Comparison of ENCODE assay signal across 21 mouse cellular contexts in genomic region chr3:30453546-30454455, GRCm38 (mm10).
DNase-seq lines count a peak whose midpoint lies in the region; ATAC-seq and TF ChIP-seq lines count a peak whose summit lies in the region.
"Had no signal": no experiment of that assay in that cellular context is flagged by ENCODE, and none has a peak within 500 bp of the region (broad histone marks: within the 10 kb centered on the region; RNA-seq: fewer than 3 reads in every experiment).

No protein-coding gene starts in this region.

- no peak for ATAC-seq in kidney, embryonic 14.5 days (ENCODE audit: low FRiP score, low TSS enrichment)
- ATAC-seq in limb, embryonic 12.5 days (ENCODE audit: insufficient number of reproducible peaks, insufficient read depth, low FRiP score, low TSS enrichment, low read depth) = no peak

- H3K9ac ChIP-seq in kidney, embryonic 14.5 days (ENCODE audit: low read depth, low read length) = no peak overlapping the region
- H3K9ac ChIP-seq in limb, embryonic 12.5 days (replicated peaks) = no peak overlapping the region
- H3K9ac ChIP-seq: heart, embryonic 15.5 days; liver, embryonic 14.5 days; lung, embryonic 15.5 days; stomach, embryonic 15.5 days had no signal

- H3K4me2 ChIP-seq in kidney, embryonic 14.5 days (replicated peaks; ENCODE audit: low read depth, low read length) = peak overlapping the region; percentile 17; the same call in 1 of the 2 replicates
- H3K4me2 ChIP-seq in limb, embryonic 12.5 days = no peak overlapping the region
- H3K4me2 ChIP-seq: forebrain, embryonic 12.5 days; heart, embryonic 15.5 days; lung, embryonic 15.5 days; stomach, embryonic 15.5 days had no signal

- H3K9me3 ChIP-seq in kidney, embryonic 14.5 days (ENCODE audit: control insufficient read depth, low read length) = no peaks in the 10 kb centered on the region
- H3K9me3 ChIP-seq in limb, embryonic 12.5 days = no peaks in the 10 kb centered on the region
- H3K9me3 ChIP-seq: forebrain, embryonic 12.5 days; G1E; heart, embryonic 15.5 days; lung, embryonic 15.5 days; midbrain, embryonic 10.5 days; stomach, embryonic 15.5 days had no signal

- WGBS in kidney, embryonic 14.5 days = 34% methylated on average over 15 of the region's 15 CpGs
- WGBS in limb, embryonic 12.5 days = 44% methylated on average over 15 of the region's 15 CpGs

- no peaks in the 10 kb centered on the region; the same call in 1 of the 2 replicates for H3K27me3 ChIP-seq in kidney, embryonic 14.5 days (ENCODE audit: control insufficient read depth, insufficient read depth, low read length)
- no peaks in the 10 kb centered on the region for H3K27me3 ChIP-seq in limb, embryonic 12.5 days
- H3K27me3 ChIP-seq: forebrain, embryonic 12.5 days; lung, embryonic 15.5 days; stomach, embryonic 15.5 days had no signal

- no peak for TF ChIP-seq CTCF in embryonic fibroblast, embryonic 13.5 days (IDR thresholded peaks at IDR 0.05; ENCODE audit: borderline replicate concordance, insufficient read depth, low read length)

- H3K27ac ChIP-seq in kidney, embryonic 14.5 days (ENCODE audit: low read depth, low read length) = peak overlapping the region; percentile 42; the same call in 1 of the 2 replicates
- peak overlapping the region; percentile 45 for H3K27ac ChIP-seq in embryonic fibroblast, embryonic 13.5 days (ENCODE audit: insufficient read depth, low read length)
- 0 out of 2 replicates have a peak overlapping the region, but pooled peaks have one; percentile 20 for H3K27ac ChIP-seq in limb, embryonic 12.5 days
- H3K27ac ChIP-seq: forebrain, embryonic 12.5 days; heart, embryonic 15.5 days; liver, embryonic 14.5 days; lung, embryonic 15.5 days; midbrain, embryonic 10.5 days; stomach, embryonic 15.5 days had no signal

- peaks cover 19% of the 10 kb centered on the region for H3K4me1 ChIP-seq in kidney, embryonic 14.5 days (ENCODE audit: control insufficient read depth, insufficient read depth, low read length)
- H3K4me1 ChIP-seq in embryonic fibroblast, embryonic 13.5 days (ENCODE audit: control insufficient read depth, insufficient read depth, low read length) = peaks cover 3% of the 10 kb centered on the region; the same call in 1 of the 2 replicates
- peaks cover 34% of the 10 kb centered on the region for H3K4me1 ChIP-seq in limb, embryonic 12.5 days (replicated peaks)
- H3K4me1 ChIP-seq: heart, embryonic 15.5 days had no signal

- TF ChIP-seq POLR2A in embryonic fibroblast, embryonic 13.5 days (IDR thresholded peaks at IDR 0.05; ENCODE audit: low read depth, low read length) = no peak

- H3K4me3 ChIP-seq in kidney, embryonic 14.5 days (ENCODE audit: low read length) = no peak overlapping the region
- no peak overlapping the region for H3K4me3 ChIP-seq in embryonic fibroblast, embryonic 13.5 days (ENCODE audit: insufficient read depth, low read length)
- no peak overlapping the region for H3K4me3 ChIP-seq in limb, embryonic 12.5 days (replicated peaks)
- H3K4me3 ChIP-seq: forebrain, embryonic 12.5 days; heart, embryonic 15.5 days; lung, embryonic 15.5 days; midbrain, embryonic 10.5 days; stomach, embryonic 15.5 days had no signal

- H3K36me3 ChIP-seq in kidney, embryonic 14.5 days (ENCODE audit: control insufficient read depth, insufficient read depth, low read length) = no peaks in the 10 kb centered on the region
- H3K36me3 ChIP-seq in limb, embryonic 12.5 days = no peaks in the 10 kb centered on the region
- H3K36me3 ChIP-seq: forebrain, embryonic 12.5 days; G1E; heart, embryonic 15.5 days; lung, embryonic 15.5 days; midbrain, embryonic 10.5 days; stomach, embryonic 15.5 days had no signal

- DNase-seq in embryo, embryonic 11 days = peak; percentile 23
- no peak for DNase-seq in embryo, embryonic 10.5 days (ENCODE audit: low spot score)
- no peak for DNase-seq in kidney, postnatal 36 days
- no peak for DNase-seq in left cerebral cortex, adult 9 months (ENCODE audit: low spot score in 2 of 2)
- no peak for DNase-seq in ovary, postnatal 10 days (ENCODE audit: low spot score)
- DNase-seq: adrenal gland, postnatal 25 days; cerebellum, adult 11-12 months; cerebellum, postnatal 14 days; gastrocnemius, postnatal 25 days; lung, postnatal 4 days; right cerebral cortex, postnatal 25 days had no signal
